Mouse (Mus musculus) adipocyte (in vitro differentiated cells): Measurements from ENCODE around the gene Gm27021.

Experiments used
- DNase-seq: peaks from one replicate; pipeline ENCODE4 v3.0.0-alpha.2; 2016; ENCODE audit warnings: low spot score

Gm27021 gene

DNA sequence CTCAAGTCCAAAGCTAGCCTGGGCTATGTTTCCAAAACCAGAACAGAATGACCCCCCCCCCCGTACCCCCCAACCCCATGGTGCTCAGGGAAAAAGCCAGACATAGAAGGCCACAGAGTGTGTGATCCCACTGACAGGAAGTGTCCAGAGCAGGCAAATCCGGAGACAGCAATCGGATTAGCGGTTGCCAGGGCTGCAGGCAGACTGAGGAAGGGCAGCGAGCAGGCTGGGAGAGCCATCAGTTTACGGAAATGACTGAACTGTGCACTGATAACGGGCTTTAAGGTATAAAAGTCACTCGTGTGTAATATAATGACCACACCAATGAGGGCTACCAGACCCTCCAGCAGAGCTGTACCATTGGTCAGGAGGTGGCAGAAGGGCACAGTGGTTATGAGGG, 26.6 kb downstream of the Gm27021 start:
- DNase-seq = no peak

DNA sequence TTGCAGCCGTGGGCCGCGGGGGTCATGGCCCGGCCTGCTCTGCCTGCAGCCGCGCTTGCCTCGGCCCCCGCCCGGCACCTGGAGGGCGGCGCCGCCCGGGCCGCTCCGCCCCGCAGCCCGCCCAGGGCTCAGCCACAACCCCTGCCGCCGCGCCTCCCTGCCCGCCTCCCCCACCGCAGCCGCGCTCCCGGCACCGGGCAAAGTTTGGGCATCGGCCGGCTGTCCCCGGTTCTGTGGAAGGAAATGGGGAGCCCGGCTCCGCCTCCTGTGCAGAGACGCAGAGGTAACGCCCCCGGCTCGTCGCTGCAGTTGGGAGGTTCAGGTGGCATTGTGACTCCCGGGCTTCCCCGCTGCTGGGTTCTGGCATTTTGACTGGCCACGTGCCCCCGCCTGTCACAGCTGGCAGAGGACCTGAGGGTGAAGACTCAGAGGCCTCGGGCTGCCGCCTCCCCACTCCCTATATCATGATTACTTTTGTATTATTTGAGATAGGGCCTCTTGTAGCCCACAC, 33.5 kb downstream of the Gm27021 start:
- peak; percentile 68 for DNase-seq

DNA sequence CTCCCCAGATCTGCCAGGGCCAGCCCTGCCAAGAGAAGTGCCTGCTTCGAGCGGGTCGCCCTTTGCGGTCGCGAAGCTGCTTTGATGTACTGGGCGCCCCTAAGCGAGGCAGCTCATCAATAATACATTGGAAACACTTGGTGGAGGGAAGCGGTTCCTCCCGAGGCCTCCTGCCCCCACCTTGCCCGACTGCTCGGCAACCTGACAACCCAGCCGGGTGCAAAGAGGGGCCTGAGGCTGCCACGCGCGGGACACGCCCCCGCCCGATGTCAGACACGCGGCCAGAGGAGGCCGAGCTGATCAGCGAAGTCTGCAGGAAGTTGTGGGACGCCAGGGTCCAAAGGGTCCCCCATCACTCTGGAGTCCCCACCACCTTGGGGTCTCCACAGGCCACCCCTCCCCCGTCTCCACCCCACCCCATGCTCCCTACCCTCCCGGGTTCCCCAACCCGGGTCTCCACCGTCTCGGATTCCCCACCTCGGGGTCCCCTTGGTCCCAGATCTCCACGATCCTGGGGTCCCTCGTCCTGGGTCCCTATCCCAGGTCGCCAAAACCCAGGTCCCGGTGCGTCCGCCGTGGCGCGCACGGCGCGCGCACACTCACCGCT, 34.1 kb downstream of the Gm27021 start:
- no peak for DNase-seq

DNA sequence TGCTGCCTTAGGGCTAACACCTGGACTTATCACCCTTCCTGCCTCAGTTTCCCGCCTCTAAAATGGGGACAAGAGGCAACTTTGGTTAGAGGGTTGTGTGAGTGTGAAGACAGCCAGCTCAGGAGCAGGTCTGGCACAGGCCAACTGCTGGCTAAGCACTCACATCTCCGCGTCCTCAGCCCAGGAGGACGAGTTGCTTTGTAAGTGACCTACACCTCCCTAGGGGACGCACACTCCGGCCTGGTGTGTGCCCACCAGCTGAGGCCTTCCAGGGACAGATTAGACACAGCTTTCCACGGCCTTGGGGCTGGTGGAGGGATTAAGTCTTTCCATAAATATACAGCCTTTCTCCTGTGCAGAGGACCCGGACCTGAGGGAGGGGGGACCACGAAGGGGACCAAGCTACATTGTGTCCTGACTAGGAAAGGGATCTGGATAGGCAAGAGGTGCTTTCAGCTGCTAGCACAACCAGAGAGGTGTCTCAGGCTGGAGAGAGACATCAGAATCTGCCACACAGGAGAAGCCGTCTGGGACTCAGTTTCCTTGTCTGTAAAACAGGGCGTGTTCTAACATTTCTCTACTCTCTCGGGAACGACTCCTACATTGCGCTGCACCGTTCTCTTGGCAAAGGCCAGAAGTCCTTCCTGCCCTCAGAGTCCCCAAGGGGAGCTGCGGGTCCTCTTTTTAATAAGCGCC, 34.8 kb downstream of the Gm27021 start:
- no peak for DNase-seq

DNA sequence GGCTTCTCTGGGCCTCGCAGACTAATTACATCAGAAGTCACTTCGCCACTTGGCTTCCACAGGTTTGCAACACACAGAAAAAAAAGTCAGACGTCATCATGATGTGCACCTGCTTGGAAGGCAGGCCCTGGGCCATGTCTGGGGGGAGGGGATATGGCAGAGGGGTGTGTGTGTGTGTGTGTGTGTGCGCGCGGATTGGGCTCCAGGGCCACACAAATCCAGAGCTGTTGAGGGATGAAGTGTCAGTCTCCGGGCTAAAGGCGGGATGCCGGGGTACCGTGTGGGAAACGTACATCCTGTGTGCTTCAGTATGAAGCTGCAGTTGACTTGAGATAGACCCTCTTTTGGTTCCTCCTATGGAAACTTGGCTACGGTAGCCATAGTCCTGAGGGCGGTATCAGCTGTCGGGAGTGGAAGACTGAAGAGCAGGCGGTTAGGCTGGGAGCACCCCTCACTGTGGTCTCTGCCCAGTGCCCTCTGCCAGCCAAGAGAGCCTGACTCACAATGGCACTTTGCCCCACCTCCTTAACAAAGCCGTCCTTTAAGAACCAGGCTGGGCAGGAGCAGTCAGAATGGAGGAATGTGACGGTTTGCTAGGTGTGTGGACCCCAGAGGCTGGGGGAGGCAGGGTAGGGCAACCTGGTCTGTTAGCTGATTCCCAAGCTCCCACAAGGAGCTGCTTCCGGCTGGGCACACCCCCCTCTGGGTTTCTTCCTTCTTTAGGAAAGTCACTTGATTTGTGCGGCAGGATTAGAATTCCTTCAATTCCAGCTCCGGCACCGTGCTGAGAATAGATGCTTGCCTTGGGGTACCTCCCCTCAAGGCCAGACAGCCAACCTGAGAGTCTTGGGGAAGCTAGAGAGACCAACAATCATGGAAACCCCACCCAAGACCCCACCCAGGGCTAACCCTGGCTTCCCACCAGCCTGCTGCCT, 36.2 kb downstream of the Gm27021 start:
- DNase-seq = peak; percentile 38

DNA sequence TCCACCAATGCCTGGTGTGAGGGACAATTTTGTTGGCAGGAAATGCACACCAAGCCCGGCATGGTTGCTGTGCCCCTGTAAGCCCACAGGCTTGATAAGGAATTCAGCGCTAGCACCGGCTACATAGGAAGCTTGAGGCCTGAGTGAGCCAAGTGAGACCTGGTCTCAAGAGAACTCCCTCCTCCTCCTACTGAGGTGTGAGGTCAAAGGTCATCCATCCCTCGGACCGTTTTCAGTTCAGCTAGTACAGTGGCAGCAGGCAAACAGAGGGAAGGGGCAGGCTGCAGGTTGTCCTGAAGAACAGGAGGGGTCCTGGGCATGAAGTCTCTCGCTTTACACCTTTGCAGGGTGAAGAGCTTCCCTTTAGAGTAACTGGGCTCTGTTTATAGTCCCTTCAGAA, 37.0 kb downstream of the Gm27021 start:
- DNase-seq = no peak

DNA sequence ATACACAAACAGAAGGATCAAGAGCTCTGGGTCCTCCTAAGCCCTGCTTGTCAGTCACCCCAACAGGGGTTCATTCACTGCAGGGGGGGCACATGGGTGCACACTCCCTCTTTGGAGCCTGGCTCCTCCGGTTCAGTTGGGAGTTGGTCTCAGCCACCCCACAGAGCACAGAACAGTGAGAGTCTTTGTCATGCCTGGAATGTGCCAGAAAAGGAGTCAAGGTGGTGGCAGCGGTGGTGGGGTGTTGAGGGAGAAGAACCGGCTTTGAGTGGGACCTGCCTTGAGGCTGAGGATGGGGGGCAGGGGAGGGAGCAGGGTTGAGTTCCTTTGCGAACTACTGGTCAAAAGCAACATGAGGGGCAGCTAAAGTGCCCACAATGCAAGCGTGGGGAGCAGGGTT, 37.8 kb downstream of the Gm27021 start:
- DNase-seq = no peak

DNA sequence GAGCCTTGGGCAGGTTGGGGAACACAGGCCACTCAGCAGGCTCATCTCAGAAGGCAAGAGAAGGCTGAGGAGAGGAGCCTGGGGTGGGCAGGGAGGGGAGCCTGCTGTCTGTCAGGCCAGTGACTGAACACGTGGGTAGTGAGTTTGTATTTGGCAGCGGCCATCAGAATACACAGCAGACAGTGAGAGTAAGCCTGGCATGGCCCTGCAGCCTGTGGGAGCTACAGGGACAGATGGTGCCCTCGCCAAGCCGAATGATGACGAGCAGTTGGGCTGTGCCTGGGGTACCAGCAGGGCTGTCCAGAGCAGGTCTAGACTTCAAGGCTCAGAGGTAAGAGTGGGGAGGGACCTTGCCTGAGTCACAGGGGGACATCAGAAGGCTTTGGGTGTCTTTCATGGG, 40.6 kb downstream of the Gm27021 start:
- no peak for DNase-seq

DNA sequence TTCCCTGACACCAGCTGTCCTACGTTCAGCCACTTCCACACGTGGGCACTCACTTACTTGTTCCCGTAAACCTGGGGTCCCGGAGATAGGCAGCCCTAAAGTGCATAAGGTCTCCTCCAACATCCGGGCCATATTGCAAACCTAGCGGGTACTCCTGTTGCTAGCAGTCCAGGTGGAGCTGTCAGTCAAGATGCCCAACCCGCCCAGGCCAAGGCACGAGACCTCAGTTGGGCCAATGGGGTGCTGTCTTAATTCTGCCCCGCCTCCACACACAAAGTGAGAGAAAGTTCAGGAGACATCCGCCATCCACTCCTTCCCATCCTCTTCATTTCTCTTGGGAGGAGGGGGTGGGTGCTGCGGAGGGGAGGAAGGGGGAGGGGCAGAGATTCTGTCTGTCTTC, 41.4 kb downstream of the Gm27021 start:
- DNase-seq = no peak

DNA sequence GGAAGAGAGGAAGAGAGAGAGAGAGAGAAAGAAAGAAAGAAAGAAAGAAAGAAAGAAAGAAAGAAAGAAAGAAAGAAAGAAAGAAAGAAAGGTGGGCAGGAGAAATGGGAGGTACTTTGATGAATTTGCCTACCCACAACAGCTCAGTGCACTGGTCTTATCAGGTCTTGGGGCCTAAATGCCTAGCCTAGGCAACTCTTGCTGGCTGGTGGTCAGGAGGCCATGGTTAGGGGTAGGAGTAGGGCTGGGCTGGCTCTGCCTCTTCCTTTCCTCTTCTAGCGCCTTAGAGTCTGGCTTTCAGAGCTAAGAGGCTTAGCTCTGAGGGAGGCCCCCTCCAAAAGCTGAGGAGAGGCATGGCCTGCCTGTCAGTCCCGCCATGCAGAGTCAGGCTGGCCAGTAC, 44.3 kb downstream of the Gm27021 start:
- no peak for DNase-seq

DNA sequence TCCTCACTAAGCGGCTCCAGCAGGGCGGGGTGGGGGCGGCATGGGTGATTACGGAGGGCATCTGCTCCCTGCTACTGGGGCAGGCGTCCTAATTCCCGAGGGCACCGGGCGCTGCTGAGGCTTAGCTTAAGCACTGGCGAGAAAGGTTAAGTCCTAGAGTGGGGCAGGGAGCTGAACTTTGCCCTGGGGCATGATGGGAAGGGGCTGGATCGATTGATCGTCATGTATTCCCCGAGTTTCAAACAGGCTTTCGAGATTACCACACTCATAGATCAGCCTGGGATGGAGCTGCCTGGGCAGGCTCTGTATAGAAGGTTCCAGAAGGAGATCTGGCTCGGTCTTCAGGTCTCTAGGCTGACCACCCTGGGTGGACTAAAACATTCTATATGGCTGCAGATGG, 45.7 kb downstream of the Gm27021 start:
- DNase-seq = no peak

DNA sequence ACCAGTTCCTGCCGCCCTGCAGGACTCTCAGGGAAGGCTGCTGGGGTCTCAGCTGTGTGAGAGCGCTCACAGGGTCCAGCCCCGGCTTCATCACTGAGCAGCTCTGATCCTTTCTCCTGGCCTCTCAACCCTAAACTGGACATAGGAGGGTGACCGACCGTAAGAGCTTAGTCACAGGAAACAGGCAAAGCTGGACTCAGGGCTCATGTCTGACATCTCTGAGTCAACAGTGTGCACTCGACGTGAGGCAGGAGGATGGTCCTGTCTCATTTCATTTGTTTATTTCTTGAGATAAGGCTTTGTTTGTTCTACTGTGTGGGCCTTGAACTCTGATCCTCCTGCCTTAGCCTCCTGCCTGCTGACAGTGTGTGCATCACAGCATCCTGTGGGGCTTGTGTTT, 47.4 kb downstream of the Gm27021 start:
- no peak for DNase-seq

DNA sequence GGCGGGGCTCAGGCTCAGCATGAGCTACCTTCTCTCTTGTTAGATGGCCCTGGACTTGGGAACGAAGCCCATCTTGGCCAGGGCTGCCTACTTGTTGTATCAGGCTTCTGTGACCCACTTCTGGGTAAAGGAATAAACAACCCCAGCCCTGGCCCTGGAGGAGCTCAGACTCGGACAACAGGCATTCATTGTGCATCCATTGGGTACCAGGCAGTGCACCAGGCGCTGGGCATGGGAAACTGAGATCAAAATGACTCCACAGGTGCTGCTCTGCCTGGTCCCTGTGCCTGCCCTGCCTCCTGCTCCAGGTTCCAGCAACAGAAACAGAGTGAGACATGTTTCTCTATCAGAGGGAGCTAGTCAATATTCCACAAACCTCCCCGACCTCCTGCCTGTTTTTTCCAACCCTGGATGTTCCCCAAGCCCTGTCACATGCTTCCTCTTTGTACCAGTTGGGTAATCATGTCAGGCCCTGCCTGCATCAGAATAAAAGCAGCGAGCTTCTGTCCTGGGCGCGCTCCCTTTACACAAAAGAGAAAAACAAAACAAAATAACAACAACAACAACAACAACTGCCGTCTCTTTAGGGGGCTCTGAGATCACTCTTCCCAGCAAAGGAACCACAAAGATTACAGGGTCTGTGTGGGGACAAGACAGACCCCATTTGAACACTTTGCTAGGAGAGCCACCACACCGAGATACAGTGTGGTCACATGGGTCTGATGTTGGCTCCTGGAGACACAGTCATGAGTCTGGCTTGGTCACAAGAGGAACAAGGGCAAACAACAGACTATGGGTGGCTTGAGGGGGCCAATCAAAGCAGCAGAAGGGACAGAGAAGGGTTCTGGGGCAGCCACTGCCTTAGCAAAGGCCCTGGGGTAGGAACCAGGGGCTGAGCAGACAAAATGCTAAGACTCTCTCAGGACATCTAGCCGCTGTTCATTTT, 48.4 kb downstream of the Gm27021 start:
- DNase-seq = peak; percentile 95

DNA sequence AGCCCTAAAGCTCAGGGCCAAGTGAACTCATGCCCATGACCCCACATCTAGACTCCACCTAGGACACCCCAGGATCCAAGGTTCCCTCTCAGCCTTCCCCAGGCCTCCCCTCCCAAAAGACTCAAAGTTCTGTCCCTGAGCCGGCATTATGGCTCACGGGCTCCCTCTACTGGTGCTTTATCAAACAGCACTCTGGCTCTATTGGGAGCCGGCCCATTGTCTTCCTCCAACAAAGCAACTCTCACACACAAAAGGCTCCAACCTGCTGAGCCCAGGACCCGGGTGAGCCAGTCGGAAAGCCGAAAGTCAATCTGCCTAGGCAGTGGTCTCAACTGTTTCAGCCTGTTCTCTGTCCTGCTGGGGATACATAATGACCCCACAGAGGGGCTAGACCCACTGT, 49.8 kb downstream of the Gm27021 start:
- DNase-seq = peak; percentile 88

DNA sequence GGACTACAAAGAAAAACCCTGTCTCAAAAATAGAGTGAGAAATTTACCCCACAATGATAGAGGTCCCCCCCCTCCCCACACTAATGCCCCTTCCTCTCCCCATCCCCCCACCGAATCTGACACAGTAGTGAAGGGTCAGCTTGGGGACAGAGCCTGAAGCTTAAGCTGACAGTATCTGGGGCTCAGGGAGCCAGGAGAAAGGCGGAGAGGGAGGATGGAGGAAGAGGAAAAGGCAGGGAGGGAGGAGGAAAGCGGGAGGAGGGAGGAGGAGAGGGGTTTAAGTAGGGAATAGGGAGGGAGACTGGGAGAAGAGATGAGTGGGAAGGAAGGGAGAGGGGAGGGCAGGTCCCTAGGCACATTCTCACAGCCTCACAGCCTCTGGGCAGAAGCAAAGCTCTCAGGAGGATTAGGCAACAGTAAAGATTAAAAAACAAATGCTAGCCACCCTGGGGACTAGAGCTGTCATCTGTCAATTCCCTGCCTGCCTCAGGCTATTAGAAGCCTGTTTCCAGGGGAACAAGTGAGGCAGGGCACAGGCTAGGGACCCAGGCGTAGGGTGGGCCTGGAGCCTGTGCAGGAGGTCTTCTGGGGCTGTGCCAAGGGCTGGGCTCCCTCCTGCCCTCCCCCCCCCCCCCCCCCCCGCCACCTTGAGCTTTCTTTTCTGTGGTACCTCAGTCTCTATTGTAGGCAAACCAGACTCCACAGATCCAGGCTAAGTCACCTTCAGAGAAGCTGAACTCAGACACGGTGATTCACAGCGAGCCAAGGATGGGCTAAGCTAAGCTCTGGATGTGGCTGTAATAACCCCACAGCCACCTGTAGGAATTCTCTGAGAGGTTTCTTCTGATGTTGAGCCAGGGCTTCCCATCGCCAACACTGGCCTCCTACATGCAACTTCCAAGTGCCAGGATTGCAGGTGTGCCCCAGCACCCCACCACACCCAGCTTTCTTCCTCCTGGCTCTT, 50.9 kb downstream of the Gm27021 start:
- DNase-seq = peak; percentile 79

DNA sequence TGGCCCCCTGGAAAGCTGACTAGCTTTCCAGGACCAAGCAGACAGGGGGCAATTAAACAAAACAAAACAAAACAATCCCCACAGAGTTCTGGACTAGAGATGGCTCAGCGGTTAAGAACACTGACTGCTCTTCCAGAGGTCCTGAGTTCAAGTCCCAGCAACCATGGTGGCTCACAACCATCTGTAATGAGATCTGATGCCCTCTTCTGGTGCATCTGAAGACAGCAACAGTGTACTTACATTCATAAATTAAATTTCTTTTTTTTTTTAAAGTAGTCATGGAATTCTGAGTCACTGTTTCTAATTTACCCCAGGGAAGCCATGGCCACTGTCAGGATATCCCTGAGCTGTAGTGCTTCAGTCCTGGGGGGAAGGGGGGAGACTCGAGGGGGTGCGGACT, 53.4 kb downstream of the Gm27021 start:
- no peak for DNase-seq

DNA sequence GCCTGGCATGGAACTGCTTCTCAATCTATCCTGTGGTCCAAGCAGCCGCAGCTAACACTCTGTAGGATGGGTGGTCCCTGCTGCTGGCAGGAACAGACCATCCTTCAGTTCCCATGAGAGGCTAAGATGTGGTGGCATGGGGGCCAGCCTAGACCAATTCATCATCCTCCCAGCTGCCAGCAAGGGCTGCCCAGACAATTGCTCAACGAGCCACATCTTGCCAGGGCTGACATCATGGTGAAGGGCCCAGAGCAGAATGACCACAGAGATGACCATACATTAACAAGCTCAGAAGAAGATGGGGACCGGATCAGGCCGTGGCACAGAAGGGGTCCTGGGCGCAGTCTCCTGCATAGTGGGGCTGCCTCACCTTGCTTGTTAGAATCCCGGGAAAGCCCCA, 57.1 kb downstream of the Gm27021 start:
- peak; percentile 70 for DNase-seq

DNA sequence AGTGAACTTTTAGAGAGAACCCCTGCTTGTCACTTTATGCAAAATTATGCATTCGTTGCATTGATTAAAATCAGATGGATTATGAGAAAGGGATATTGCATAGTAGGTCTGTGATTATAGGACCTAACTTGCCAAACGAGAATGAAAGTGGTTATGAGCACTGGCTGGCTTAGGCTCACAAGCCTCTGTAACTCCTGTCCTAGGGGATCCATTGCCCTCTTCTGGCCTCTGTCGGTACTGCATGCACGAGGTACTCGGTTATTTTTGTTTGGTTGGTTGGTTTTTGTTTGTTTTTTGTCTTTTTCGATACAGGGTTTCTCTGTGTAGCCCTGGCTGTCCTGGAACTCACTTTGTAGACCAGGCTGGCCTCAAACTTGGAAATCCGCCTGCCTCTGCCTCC, 60.0 kb downstream of the Gm27021 start:
- peak; percentile 74 for DNase-seq

DNA sequence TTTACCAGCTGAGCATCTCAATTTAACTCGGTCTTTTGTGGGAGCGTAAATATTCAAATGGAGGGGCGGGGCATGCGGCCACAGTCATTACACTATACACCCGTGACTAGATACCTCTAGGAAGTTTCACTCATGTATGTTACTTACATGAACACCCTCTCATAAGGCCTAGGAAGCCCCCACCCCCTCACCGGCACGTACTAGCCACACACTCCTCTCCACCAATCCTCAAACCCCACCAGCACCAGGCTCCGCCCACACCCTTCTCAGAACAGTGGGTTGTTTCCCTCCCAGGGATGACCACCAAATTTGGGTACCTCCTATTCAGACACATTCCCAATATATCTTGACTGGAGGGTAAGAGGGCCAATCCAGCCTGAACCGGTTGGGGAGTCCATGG, 60.4 kb downstream of the Gm27021 start:
- DNase-seq = no peak

DNA sequence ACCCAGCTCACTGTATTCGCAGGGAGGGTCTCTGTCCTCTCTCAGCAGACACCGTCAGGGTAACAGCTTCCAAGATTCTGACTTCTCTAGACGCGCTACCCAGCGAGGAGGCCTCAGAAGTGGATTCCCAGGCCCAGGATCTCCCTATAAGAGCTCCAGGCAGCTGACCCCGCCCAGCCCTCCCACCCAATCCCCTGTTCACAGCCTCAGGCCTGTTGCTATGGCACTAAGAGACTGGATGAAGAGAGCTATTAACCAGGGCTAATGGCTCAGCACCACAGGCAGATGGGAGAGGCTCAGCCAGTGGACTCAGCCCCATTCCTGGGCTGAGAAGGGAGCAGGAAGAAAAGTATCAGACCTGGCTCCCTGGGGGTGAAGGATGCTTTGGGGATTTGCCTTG, 65.2 kb downstream of the Gm27021 start:
- DNase-seq = no peak

DNA sequence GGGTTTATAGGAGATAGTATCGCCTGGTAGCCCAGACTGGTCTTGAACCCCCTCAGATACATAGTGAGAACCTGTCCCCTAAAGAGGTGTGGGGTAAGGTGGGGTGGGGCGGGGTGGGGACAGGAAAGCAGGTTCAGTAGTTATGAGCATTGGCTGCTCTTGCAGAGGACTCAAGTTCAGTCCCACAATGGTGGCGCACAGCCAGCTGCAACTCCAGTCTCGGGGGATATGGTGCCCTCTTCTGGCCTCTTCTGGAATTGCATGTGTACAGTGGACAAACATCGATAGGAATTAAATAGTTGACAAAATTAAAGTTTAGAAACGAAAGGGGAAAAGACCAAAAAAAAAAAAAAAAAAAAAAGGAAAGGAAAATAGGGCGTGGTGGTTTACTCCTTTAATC, 68.4 kb downstream of the Gm27021 start:
- peak; percentile 75 for DNase-seq
